Mouse (Mus musculus): Measurements from ENCODE around the gene Zfp58.
"Not testable (repeated sequence)": the region's sequence is repeated elsewhere in the genome, so short reads cannot be mapped to it uniquely, and the experiment has no call there.

The Zfp58 gene

DNA sequence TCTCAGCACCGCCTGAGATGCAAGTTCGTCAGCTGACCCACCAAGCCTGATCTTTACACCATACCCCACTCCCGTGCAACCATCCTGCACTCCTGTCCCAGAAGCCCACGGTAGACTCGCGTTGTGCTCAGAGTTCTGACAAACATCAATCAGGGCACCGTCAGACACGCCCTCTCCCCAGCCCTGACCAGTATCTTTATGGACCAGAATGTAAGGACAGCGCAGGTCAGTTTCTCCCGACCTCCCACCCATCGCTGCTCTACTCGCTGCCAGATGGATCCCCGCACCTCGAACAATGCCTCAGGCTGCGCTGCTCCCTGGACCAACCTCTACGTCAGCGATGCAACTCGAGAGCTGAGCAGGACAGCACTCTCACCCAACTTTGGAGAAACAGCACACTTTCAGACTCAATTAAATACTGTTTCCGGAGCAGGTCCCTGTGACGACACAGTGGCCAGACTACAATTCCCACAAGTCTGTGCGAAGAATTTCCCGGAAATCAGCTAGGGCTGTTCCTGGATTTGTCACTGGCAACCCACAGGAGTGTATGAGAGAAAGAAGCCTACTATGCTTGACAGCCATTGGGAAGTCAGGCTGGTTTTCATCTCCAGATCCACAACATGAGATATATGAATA is at the start of gene Zfp58:
Gene Zfp58, minus strand, starts transcription at position 472 of the 636 bp plus-strand sequence.
- DNase-seq (ENCODE audit: extremely low spot score, low spot score) = peak; percentile 77

DNA sequence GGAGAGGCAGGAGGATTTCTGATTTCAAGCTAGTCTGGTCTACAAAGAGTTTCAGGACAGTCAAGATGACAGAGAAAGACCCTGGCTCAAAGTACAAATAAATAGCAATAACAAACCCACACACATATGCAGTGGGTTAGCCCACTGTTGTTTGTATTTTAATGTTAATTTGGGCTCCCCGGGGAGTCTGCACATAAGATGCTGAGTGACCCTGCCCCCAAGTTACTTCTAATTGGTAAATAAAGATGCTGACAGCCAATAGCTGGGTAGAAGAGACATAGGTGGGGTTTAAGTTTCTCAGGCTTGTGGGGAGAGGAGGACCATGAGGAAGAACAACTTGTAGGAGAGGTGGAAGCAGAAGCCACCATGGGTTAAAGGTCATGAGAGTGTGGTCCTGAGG is 45.6 kb upstream of the Zfp58 start:
- no peak for DNase-seq (ENCODE audit: extremely low spot score, low spot score)

GRCm38 (mm10) chr13:67527049-67527730 is 26.8 kb upstream of the Zfp58 start:
- DNase-seq (ENCODE audit: extremely low spot score, low spot score) = no peak

DNA sequence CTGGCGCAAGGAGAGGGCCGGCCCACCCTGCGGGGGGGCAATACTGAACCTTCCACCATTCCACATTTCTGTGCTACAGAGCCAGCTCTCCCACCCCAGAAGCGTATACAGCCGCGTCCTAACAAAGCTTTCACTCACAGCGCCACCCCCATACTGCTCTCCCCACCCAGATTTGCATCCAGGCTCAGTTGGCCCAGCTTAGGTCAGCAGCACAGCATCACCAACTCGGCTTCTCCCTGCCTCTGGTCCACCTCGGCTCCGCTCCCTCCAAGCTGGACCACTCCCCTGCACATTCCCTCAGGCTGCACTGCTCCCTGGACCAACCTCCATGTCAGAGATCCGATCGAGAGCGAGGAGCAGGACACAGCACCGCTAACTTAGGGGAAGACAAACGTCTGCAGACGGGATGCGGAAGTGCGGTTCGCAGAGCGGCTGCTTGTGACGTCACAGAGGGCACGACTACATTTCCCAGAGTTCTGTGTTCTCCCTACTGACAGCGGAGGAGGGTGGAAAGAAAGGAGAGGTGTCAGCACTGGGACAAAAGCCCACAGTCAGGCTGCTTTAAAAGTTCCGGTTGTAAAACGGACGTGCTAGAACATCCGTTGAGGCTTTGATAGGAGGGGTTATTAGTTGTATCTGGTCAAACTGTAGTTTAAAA is 25.5 kb upstream of the Zfp58 start, which contains the start of the genes Gm26965 and Zfp87:
Gene Gm26965, minus strand, starts transcription at position 399 of the 658 bp plus-strand sequence.
Gene Zfp87, minus strand, starts transcription at position 425 of the 658 bp plus-strand sequence.
- peak; percentile 89 for DNase-seq (ENCODE audit: extremely low spot score, low spot score)

GRCm38 (mm10) chr13:67500908-67501307 is 553 bp upstream of the Zfp58 start:
- DNase-seq (ENCODE audit: extremely low spot score, low spot score) = no peak

DNA sequence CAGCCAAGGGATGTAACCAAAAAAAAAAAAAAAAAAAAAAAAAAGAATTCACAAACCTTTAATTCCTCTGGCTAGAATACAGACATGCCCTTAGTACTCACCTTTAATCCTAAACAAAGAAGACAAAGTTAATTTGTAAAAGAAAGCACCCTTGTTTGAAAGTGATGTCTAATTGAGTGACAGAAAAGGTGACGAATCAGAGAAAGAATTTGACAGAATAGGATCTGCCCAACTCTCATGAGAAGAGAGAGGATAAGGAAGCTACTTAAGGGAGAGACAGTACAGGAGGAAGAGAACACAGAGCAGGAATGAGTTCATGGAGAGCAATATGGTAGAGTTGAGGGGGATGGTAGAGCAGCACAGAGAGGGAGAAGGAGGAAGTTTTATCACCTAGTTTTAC is 4.7 kb downstream of the Zfp58 start:
- no peak for DNase-seq (ENCODE audit: extremely low spot score, low spot score)

- peak; percentile 13 for DNase-seq (ENCODE audit: extremely low spot score, low spot score)
These were observed 15.9 kb downstream of the Zfp58 start for GRCm38 (mm10) chr13:67484424-67484811.

- DNase-seq (ENCODE audit: extremely low spot score, low spot score) = peak; percentile 72
These were observed 16.5 kb downstream of the Zfp58 start, which contains the start of gene Zfp874b for GRCm38 (mm10) chr13:67483625-67484423. Gene Zfp874b, minus strand, starts transcription at chr13:67484258.

DNA sequence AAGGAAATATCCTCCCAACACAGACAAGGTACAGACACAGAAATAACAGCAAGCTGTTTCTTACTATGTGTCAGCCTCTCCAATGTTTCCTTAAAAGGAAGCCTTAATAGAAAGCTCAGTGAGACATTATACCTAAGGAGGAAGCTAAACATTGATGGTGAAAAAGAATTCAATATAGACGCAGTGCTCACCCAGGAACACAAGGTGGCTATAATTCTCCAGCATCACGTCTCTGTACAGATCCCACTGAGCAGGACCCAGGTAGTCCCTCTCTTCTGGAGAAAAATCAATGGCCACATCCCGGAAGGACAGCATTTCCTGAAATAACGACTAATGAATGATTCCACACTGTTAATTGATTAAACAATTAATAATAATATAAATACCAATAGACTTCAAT is 18.8 kb downstream of the Zfp58 start:
- DNase-seq (ENCODE audit: extremely low spot score, low spot score) = no peak

DNA sequence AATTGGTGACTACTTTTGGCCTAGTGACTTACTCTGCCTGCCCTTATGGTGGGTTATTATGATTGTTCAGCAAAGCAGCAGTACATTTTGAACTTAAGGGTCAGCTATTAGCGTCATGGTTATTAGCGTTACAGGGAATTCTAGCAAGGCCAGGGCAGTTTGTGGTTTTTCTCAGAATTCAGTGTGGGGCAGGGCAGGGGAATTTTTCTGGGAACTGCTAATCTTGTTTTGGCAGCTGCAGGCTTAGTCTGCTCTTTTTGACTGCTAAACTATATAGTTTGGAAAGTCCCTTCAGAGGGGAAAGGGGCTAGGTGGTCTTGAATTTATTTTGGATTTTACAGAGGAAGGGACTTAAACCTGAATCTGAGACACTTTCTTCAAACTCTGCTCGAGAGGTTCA is 31.1 kb downstream of the Zfp58 start:
- no peak for DNase-seq (ENCODE audit: extremely low spot score, low spot score)

GRCm38 (mm10) chr13:67463506-67464185 is 36.7 kb downstream of the Zfp58 start:
- DNase-seq (ENCODE audit: extremely low spot score, low spot score) = not testable (repeated sequence)

- DNase-seq (ENCODE audit: extremely low spot score, low spot score) = no peak
These were observed 48.4 kb downstream of the Zfp58 start for GRCm38 (mm10) chr13:67452021-67452309.

GRCm38 (mm10) chr13:67451172-67452020 is 49.0 kb downstream of the Zfp58 start, which contains the start of gene Zfp874a:
Gene Zfp874a, minus strand, starts transcription at chr13:67451624.
- DNase-seq (ENCODE audit: extremely low spot score, low spot score) = peak; percentile 71

Data from neural tube, embryonic 10.5 days (tissue).